Mouse (Mus musculus): Measurements from ENCODE around the gene Snx14.

- TF ChIP-seq CTCF (IDR thresholded peaks at IDR 0.05; ENCODE audit: low read depth) (no peak), EP300 (optimal IDR thresholded peaks at IDR 0.05) (no peak)
Measured at GRCm38 (mm10) chr9:88366819-88367218, 71.9 kb downstream of the Snx14 start.
